Mouse (Mus musculus): ENCODE measurements around the gene Spsb4. TPM values are rescaled to one million over a fixed set of nuclear protein-coding genes. Genes with fewer than 3 reads are reported as not detected.

Spsb4 gene
- polyA plus RNA-seq, 3 experiments from 2014 or later: 0.16 TPM; not detected in 2

Other genes starting within 250 kb of the Spsb4 start
- 10 to 100 TPM in 2 of 3 experiments, 1 to 10 TPM in 1; 7.9 to 15.6 (median 15.2) TPM for gene Pxylp1, start 126.2 kb downstream of the Spsb4 start, polyA plus RNA-seq (2017; shearing (Covaris generic))
- gene Slc25a36, start 92.3 kb upstream of the Spsb4 start, polyA plus RNA-seq (2017; shearing (Covaris generic)): 10 to 100 TPM; 50.7 to 93.2 (median 65.7) TPM

Data from inflammation-experienced regulatory T-cells, adult 6 months (primary cell).